Mouse (Mus musculus) liver, embryonic 14.5 days (tissue): Measurements from ENCODE around the gene Cabp7. TPM values are rescaled to one million over a fixed set of nuclear protein-coding genes. Genes with fewer than 3 reads are reported as not detected.
"Not testable (repeated sequence)": the region's sequence is repeated elsewhere in the genome, so short reads cannot be mapped to it uniquely, and the experiment has no call there.

Source experiments
- ATAC-seq: fragments of 200-750 bp; cut with Nextera tagmentation; 2 replicates; pipeline ENCODE4 v1.8.0; 2017; ENCODE audit warnings: moderate number of reproducible peaks, mild to moderate bottlenecking, moderate library complexity; ENCODE audit not compliant: insufficient read depth
- DNase-seq, 3 experiments: peaks; one replicate each; pipeline ENCODE4 v3.0.0-alpha.2; 2012 to 2013; ENCODE audit warnings: low read depth in 3 of 3, low spot score in 3 of 3
- H3K27ac ChIP-seq: fragments of 300-500 bp; sonication (generic); 2 replicates; pipeline ENCODE4 v1.5.1; 2014; ENCODE audit warnings: moderate library complexity, mild to moderate bottlenecking, control low read depth, inconsistent platforms
- H3K27me3 ChIP-seq: fragments of 300-500 bp; sonication (generic); 2 replicates; pipeline ENCODE4 v1.6.1; 2014; ENCODE audit warnings: mild to moderate bottlenecking, low read length, moderate library complexity; ENCODE audit not compliant: control insufficient read depth, insufficient read depth
- H3K36me3 ChIP-seq: fragments of 300-500 bp; sonication (generic); replicated peaks from 2 replicates; pipeline ENCODE4 v1.6.1; 2014; ENCODE audit warnings: low read depth; ENCODE audit not compliant: control insufficient read depth, insufficient read depth
- H3K4me1 ChIP-seq, 2 experiments: fragments of 200-500 bp in 1 of 2; fragments of 300-500 bp in 1 of 2; sonication (generic) in 1 of 2; replicated peaks; 2 replicates each; pipeline ENCODE4 v1.6.1; 2012 to 2014; ENCODE audit warnings: antibody characterized with exemption in 1 of 2, inconsistent platforms in 1 of 2, low read length in 1 of 2; ENCODE audit not compliant: control insufficient read depth in 2 of 2, insufficient read depth in 2 of 2
- H3K4me2 ChIP-seq: fragments of 300-500 bp; sonication (generic); 2 replicates; pipeline ENCODE4 v1.6.1; 2014; ENCODE audit warnings: low read depth, mild to moderate bottlenecking, control low read depth, moderate library complexity
- H3K4me3 ChIP-seq, 2 experiments: fragments of 200-500 bp in 1 of 2; fragments of 300-500 bp in 1 of 2; sonication (generic) in 1 of 2; 2 replicates each; pipeline ENCODE4 v1.5.1; 2012 to 2014; ENCODE audit warnings: low read depth in 2 of 2, low read length in 2 of 2, mild to moderate bottlenecking in 2 of 2, control low read depth in 1 of 2, inconsistent platforms in 1 of 2, moderate library complexity in 1 of 2; ENCODE audit not compliant: insufficient read depth in 1 of 2
- H3K9ac ChIP-seq: fragments of 300-500 bp; sonication (generic); replicated peaks from 2 replicates; pipeline ENCODE4 v1.6.1; 2014; ENCODE audit warnings: mild to moderate bottlenecking, control low read depth, moderate library complexity
- H3K9me3 ChIP-seq: fragments of 300-500 bp; sonication (generic); 2 replicates; pipeline ENCODE4 v1.6.1; 2016; ENCODE audit warnings: low read length, mixed read lengths; ENCODE audit not compliant: control insufficient read depth
- CTCF ChIP-seq: IDR thresholded peaks from 2 replicates; pipeline ENCODE4 v1.5.1; 2016; ENCODE audit warnings: antibody characterized with exemption, low read depth, control low read depth
- EP300 ChIP-seq: IDR thresholded peaks from 2 replicates; pipeline ENCODE4 v1.6.1; 2016; ENCODE audit warnings: antibody characterized with exemption, low read depth
- WGBS: fragments of 180-500 bp; shearing (Covaris S2); extraction: QIAGEN DNeasy Blood & Tissue Kit; methylation state at CpG from one replicate; pipeline ENCODE4 v1.1.7; 2014; ENCODE audit not compliant: insufficient replicate concordance; 5-methylcytosine and 5-hydroxymethylcytosine counted together
- polyA plus RNA-seq, 2 experiments: library from polyadenylated mRNA; depleted of rRNA in 1 of 2; stranded (reverse) in 1 of 2; unstranded in 1 of 2; fragments of >200 nt; fragmentation: Nextera tagmentation in 1 of 2; extraction: Ambion mirVana in 1 of 2; gene quantifications; 2 replicates each; pipeline versions ENCODE4 v1.2.1 to v1.2.3; 2012 to 2014

The Cabp7 gene
- polyA plus RNA-seq, 2 experiments, result 0.02 to 0.04 TPM

GRCm38 (mm10) chr11:4716530-4717236 lies 29.9 kb downstream of the Cabp7 start:
- Histone ChIP-seq H3K27ac (no peak overlapping the region), H3K4me2 (no peak overlapping the region), H3K9me3 (no peaks in the 10 kb centered on the region), H3K4me3 (no peak overlapping the region), H3K9ac (no peak overlapping the region), H3K4me1 (no peaks in the 10 kb centered on the region), H3K36me3 (no peaks in the 10 kb centered on the region), H3K27me3 (no peaks in the 10 kb centered on the region)
- DNase-seq, result no peak
- 68% methylated on average over 5 of the region's 5 CpGs for WGBS
- no peak for ATAC-seq
- TF ChIP-seq EP300, result no peak
- TF ChIP-seq CTCF, result no peak

- TF ChIP-seq EP300, result no peak
- TF ChIP-seq CTCF, result no peak
- ATAC-seq (no peak), DNase-seq (no peak)
- Histone ChIP-seq H3K4me2 (no peak overlapping the region), H3K9ac (no peak overlapping the region), H3K27me3 (no peaks in the 10 kb centered on the region), H3K4me1 (no peaks in the 10 kb centered on the region), H3K9me3 (no peaks in the 10 kb centered on the region), H3K4me3 (no peak overlapping the region), H3K36me3 (no peaks in the 10 kb centered on the region), H3K27ac (no peak overlapping the region)
- 64% methylated on average over 4 of the region's 4 CpGs for WGBS
These were observed 31.0 kb downstream of the Cabp7 start for GRCm38 (mm10) chr11:4715596-4715995.

- ATAC-seq (no peak), DNase-seq (no peak)
- WGBS, result 29% methylated on average over 4 of the region's 4 CpGs
- H3K9me3 ChIP-seq, result no peaks in the 10 kb centered on the region
- no peak overlapping the region for H3K4me2 ChIP-seq
- no peak overlapping the region for H3K9ac ChIP-seq
- H3K36me3 ChIP-seq, result no peaks in the 10 kb centered on the region
- H3K4me3 ChIP-seq, result no peak overlapping the region
- no peak overlapping the region for H3K27ac ChIP-seq
- no peaks in the 10 kb centered on the region for H3K4me1 ChIP-seq
- TF ChIP-seq EP300, result no peak
- no peak for TF ChIP-seq CTCF
- H3K27me3 ChIP-seq, result no peaks in the 10 kb centered on the region
These were observed 31.9 kb downstream of the Cabp7 start for GRCm38 (mm10) chr11:4714727-4715126.

- no peak for DNase-seq
These were observed 33.8 kb downstream of the Cabp7 start for GRCm38 (mm10) chr11:4712822-4713221.

GRCm38 (mm10) chr11:4710188-4710587 lies 36.4 kb downstream of the Cabp7 start:
- H3K27ac ChIP-seq, DNase-seq, H3K9ac ChIP-seq, H3K36me3 ChIP-seq, H3K4me1 ChIP-seq, H3K4me3 ChIP-seq, ATAC-seq, H3K4me2 ChIP-seq, H3K27me3 ChIP-seq, H3K9me3 ChIP-seq: not testable (repeated sequence)
- WGBS, result 81% methylated on average over 4 of the region's 4 CpGs

More at GRCm38 (mm10) chr11:4712822-4713221, 33.8 kb downstream of the Cabp7 start:
- no peak overlapping the region for H3K4me2 ChIP-seq
- no peak for ATAC-seq
- H3K36me3 ChIP-seq, result no peaks in the 10 kb centered on the region
- no peak for TF ChIP-seq CTCF
- no peak for TF ChIP-seq EP300
- H3K27me3 ChIP-seq, result no peaks in the 10 kb centered on the region
- H3K4me3 ChIP-seq, result no peak overlapping the region
- no peak overlapping the region for H3K27ac ChIP-seq
- H3K9ac ChIP-seq, result no peak overlapping the region
- no peaks in the 10 kb centered on the region for H3K9me3 ChIP-seq
- no peaks in the 10 kb centered on the region for H3K4me1 ChIP-seq
